Mouse (Mus musculus) intestine, embryonic 14.5 days (tissue): ENCODE measurements around the gene Wfdc10. TPM values are rescaled to one million over a fixed set of nuclear protein-coding genes. Genes with fewer than 3 reads are reported as not detected.

Experiments used
- ATAC-seq: fragments of 200-750 bp; cut with Nextera tagmentation; replicated peaks from 2 replicates; pipeline ENCODE4 v1.8.0; 2017; ENCODE audit warnings: low read depth, moderate number of reproducible peaks, moderate TSS enrichment, moderate library complexity; ENCODE audit not compliant: low FRiP score, low TSS enrichment
- DNase-seq: peaks from one replicate; pipeline ENCODE4 v3.0.0-alpha.2; 2018; ENCODE audit warnings: low spot score
- H3K27ac ChIP-seq: fragments of 300-500 bp; sonication (generic); 2 replicates; pipeline ENCODE4 v1.5.1; 2014; ENCODE audit warnings: low read depth, mild to moderate bottlenecking, control low read depth
- H3K27me3 ChIP-seq: fragments of 300-500 bp; sonication (generic); replicated peaks from 2 replicates; pipeline ENCODE4 v1.6.1; 2014; ENCODE audit warnings: low read length, control low read depth; ENCODE audit not compliant: control insufficient read depth, insufficient read depth
- H3K36me3 ChIP-seq: fragments of 300-500 bp; sonication (generic); 2 replicates; pipeline ENCODE4 v1.6.1; 2014; ENCODE audit warnings: low read length, control low read depth; ENCODE audit not compliant: control insufficient read depth, insufficient read depth
- H3K4me1 ChIP-seq: fragments of 300-500 bp; sonication (generic); replicated peaks from 2 replicates; pipeline ENCODE4 v1.6.1; 2014; ENCODE audit warnings: low read length, control low read depth, mixed read lengths; ENCODE audit not compliant: control insufficient read depth, insufficient read depth
- H3K4me2 ChIP-seq: fragments of 300-500 bp; sonication (generic); 2 replicates; pipeline ENCODE4 v1.6.1; 2014; ENCODE audit warnings: low read length
- H3K4me3 ChIP-seq: fragments of 300-500 bp; sonication (generic); 2 replicates; pipeline ENCODE4 v1.5.1; 2014; ENCODE audit warnings: low read depth, low read length, control low read depth, mixed read lengths
- H3K9ac ChIP-seq: fragments of 300-500 bp; sonication (generic); 2 replicates; pipeline ENCODE4 v1.6.1; 2014; ENCODE audit warnings: mild to moderate bottlenecking, low read length
- H3K9me3 ChIP-seq: fragments of 300-500 bp; sonication (generic); 2 replicates; pipeline ENCODE4 v1.6.1; 2016; ENCODE audit warnings: low read length, control low read depth; ENCODE audit not compliant: control insufficient read depth
- WGBS: fragments of 180-500 bp; shearing (Covaris S2); extraction: QIAGEN DNeasy Blood & Tissue Kit; methylation state at CpG from one replicate; pipeline ENCODE4 v1.1.7; 2014; 5-methylcytosine and 5-hydroxymethylcytosine counted together
- polyA plus RNA-seq: library from polyadenylated mRNA; unstranded; fragments of >200 nt; fragmentation: Nextera tagmentation; extraction: Ambion mirVana; gene quantifications from 2 replicates; pipeline ENCODE4 v1.2.1, GENCODE M21; 2014

Gene Wfdc10
- polyA plus RNA-seq, 1 experiment from 2014 or later = 1.2 TPM

GRCm38 (mm10) chr2:164678848-164679625 is 23.2 kb downstream of the Wfdc10 start:
- 17% methylated on average over 19 of the region's 19 CpGs for WGBS
- 0 out of 2 replicates have a peak overlapping the region, but pooled peaks have one; percentile 6 for H3K27ac ChIP-seq

GRCm38 (mm10) chr2:164679906-164680305 is 24.1 kb downstream of the Wfdc10 start:
- ATAC-seq (no peak), DNase-seq (no peak)
- Histone ChIP-seq H3K9me3 (no peaks in the 10 kb centered on the region), H3K4me3 (no peak overlapping the region), H3K36me3 (no peaks in the 10 kb centered on the region), H3K27me3 (no peaks in the 10 kb centered on the region), H3K4me2 (no peak overlapping the region), H3K9ac (no peak overlapping the region), H3K27ac (0 out of 2 replicates have a peak overlapping the region, but pooled peaks have one; percentile 4), H3K4me1 (0 out of 2 replicates have a peak, but pooled peaks cover 6% of the 10 kb centered on the region)
- 34% methylated on average over 3 of the region's 3 CpGs for WGBS

More at GRCm38 (mm10) chr2:164678848-164679625, 23.2 kb downstream of the Wfdc10 start:
- Histone ChIP-seq H3K4me1 (0 out of 2 replicates have a peak, but pooled peaks cover 6% of the 10 kb centered on the region), H3K9ac (no peak overlapping the region), H3K36me3 (no peaks in the 10 kb centered on the region), H3K4me2 (peak overlapping the region; percentile 39), H3K9me3 (no peaks in the 10 kb centered on the region), H3K4me3 (peak overlapping the region; percentile 8; the same call in 1 of the 2 replicates), H3K27me3 (no peaks in the 10 kb centered on the region)
- ATAC-seq = 0 out of 2 replicates have a peak, but pooled peaks have one; percentile 50
- DNase-seq = peak; percentile 88

GRCm38 (mm10) chr2:164684807-164685206 is 29.0 kb downstream of the Wfdc10 start, which contains the start of gene Wfdc13:
Gene Wfdc13 (plus strand): TSS chr2:164685107.
- Histone ChIP-seq H3K9me3 (no peaks in the 10 kb centered on the region), H3K27me3 (no peaks in the 10 kb centered on the region), H3K36me3 (no peaks in the 10 kb centered on the region), H3K4me3 (no peak within 1 kb of the TSS), H3K4me1 (no peaks in the 10 kb centered on the region), H3K4me2 (no peak within 1 kb of the TSS), H3K9ac (no peak within 1 kb of the TSS), H3K27ac (no peak within 1 kb of the TSS)
- DNase-seq (no peak), ATAC-seq (no peak)
- WGBS = 73% methylated on average over 3 of the region's 3 CpGs

- Histone ChIP-seq H3K4me3 (no peak within 1 kb of the TSS), H3K27me3 (no peaks in the 10 kb centered on the region)
- no peak for ATAC-seq
Measured at GRCm38 (mm10) chr2:164698201-164698600, 42.4 kb downstream of the Wfdc10 start, which contains the start of gene Spint4. Gene Spint4 (plus strand): TSS chr2:164698501.

GRCm38 (mm10) chr2:164700959-164701358 is 45.1 kb downstream of the Wfdc10 start:
- H3K27ac ChIP-seq = no peak overlapping the region
- ATAC-seq = no peak
- H3K36me3 ChIP-seq = no peaks in the 10 kb centered on the region
- H3K9me3 ChIP-seq = 0 out of 2 replicates have a peak, but pooled peaks cover 3% of the 10 kb centered on the region
- H3K4me1 ChIP-seq = no peaks in the 10 kb centered on the region
- no peak overlapping the region for H3K4me3 ChIP-seq
- WGBS = 42% methylated on average over 5 of the region's 5 CpGs
- no peak for DNase-seq
- no peaks in the 10 kb centered on the region for H3K27me3 ChIP-seq
- no peak overlapping the region for H3K4me2 ChIP-seq
- no peak overlapping the region for H3K9ac ChIP-seq

More at GRCm38 (mm10) chr2:164698201-164698600, 42.4 kb downstream of the Wfdc10 start, which contains the start of gene Spint4:
- Histone ChIP-seq H3K9ac (no peak within 1 kb of the TSS), H3K4me2 (no peak within 1 kb of the TSS), H3K4me1 (no peaks in the 10 kb centered on the region), H3K27ac (no peak within 1 kb of the TSS), H3K9me3 (no peaks in the 10 kb centered on the region), H3K36me3 (no peaks in the 10 kb centered on the region)
- 80% methylated on average over 4 of the region's 4 CpGs for WGBS
- DNase-seq = no peak

GRCm38 (mm10) chr2:164701761-164702160 is 45.9 kb downstream of the Wfdc10 start:
- H3K27me3 ChIP-seq = no peaks in the 10 kb centered on the region
- DNase-seq (no peak), ATAC-seq (no peak)
- H3K27ac ChIP-seq = no peak overlapping the region
- 89% methylated on average over 5 of the region's 5 CpGs for WGBS
- no peak overlapping the region for H3K4me2 ChIP-seq
- H3K9ac ChIP-seq = no peak overlapping the region
- no peaks in the 10 kb centered on the region for H3K4me1 ChIP-seq
- no peak overlapping the region for H3K4me3 ChIP-seq
- 0 out of 2 replicates have a peak, but pooled peaks cover 3% of the 10 kb centered on the region for H3K9me3 ChIP-seq
- no peaks in the 10 kb centered on the region for H3K36me3 ChIP-seq

- DNase-seq (no peak), ATAC-seq (no peak)
- no peak overlapping the region for H3K9ac ChIP-seq
- no peaks in the 10 kb centered on the region for H3K4me1 ChIP-seq
- WGBS = 79% methylated on average over 5 of the region's 5 CpGs
- no peaks in the 10 kb centered on the region for H3K27me3 ChIP-seq
- H3K4me2 ChIP-seq = no peak overlapping the region
- no peak overlapping the region for H3K27ac ChIP-seq
- no peaks in the 10 kb centered on the region for H3K36me3 ChIP-seq
- 0 out of 2 replicates have a peak, but pooled peaks cover 3% of the 10 kb centered on the region for H3K9me3 ChIP-seq
- no peak overlapping the region for H3K4me3 ChIP-seq
Measured at GRCm38 (mm10) chr2:164704235-164704634, 48.4 kb downstream of the Wfdc10 start.

GRCm38 (mm10) chr2:164705328-164705727 is 49.5 kb downstream of the Wfdc10 start:
- WGBS = 87% methylated on average over 6 of the region's 6 CpGs
- Histone ChIP-seq H3K36me3 (no peaks in the 10 kb centered on the region), H3K9me3 (0 out of 2 replicates have a peak, but pooled peaks cover 3% of the 10 kb centered on the region), H3K27me3 (no peaks in the 10 kb centered on the region), H3K27ac (no peak overlapping the region), H3K9ac (no peak overlapping the region), H3K4me2 (no peak overlapping the region), H3K4me3 (no peak overlapping the region), H3K4me1 (no peaks in the 10 kb centered on the region)
- DNase-seq (no peak), ATAC-seq (no peak)
